Mouse (Mus musculus) adrenal gland, adult 8-10 months (tissue): Measurements from ENCODE around the gene Ptprq. TPM values are rescaled to one million over a fixed set of nuclear protein-coding genes. Genes with fewer than 3 reads are reported as not detected.

Experiments
- DNase-seq: peaks from one replicate; pipeline ENCODE4 v3.0.0; 2022
- total RNA-seq, 4 experiments: library from RNA; stranded (reverse); gene quantifications; 2 replicates each; pipeline ENCODE4 v1.2.4; 2022

Gene Ptprq
- total RNA-seq: 1 to 10 TPM in 2 of 4 experiments, not detected in 2; 3.9 to 4.2 TPM

GRCm38 (mm10) chr10:107719806-107720205 lies at the start of gene Ptprq:
Ptprq (minus strand) TSS chr10:107720051.
- no peak for DNase-seq

DNA sequence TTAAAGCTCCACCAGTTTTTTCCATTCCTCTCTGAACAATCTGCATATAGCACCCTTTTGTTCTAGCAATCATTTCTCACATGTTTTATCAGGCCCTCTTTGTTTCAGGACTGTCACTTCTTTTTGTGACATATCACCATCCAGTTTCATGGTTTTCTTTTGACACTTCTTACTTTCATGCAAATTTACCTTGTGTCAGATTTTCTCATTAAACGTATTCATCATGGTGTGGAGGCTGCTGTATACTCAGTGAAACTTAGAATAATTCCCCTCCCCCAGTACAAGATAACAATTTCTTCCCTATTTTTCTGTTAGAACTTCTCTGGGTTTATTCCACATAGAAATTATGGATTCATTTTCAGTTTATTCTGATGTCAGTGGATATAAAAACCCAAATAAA lies 39.8 kb upstream of the Ptprq start:
- DNase-seq: no peak

- DNase-seq: no peak
Observed at GRCm38 (mm10) chr10:107753471-107753870, 33.6 kb upstream of the Ptprq start.

- no peak for DNase-seq
Observed at GRCm38 (mm10) chr10:107752351-107753143, 32.7 kb upstream of the Ptprq start.

- no peak for DNase-seq
Observed at GRCm38 (mm10) chr10:107751944-107752343, 32.1 kb upstream of the Ptprq start.

GRCm38 (mm10) chr10:107747566-107747965 lies 27.7 kb upstream of the Ptprq start:
- DNase-seq: no peak

GRCm38 (mm10) chr10:107746717-107747116 lies 26.9 kb upstream of the Ptprq start:
- DNase-seq: no peak

GRCm38 (mm10) chr10:107739815-107740214 lies 20.0 kb upstream of the Ptprq start:
- no peak for DNase-seq

DNA sequence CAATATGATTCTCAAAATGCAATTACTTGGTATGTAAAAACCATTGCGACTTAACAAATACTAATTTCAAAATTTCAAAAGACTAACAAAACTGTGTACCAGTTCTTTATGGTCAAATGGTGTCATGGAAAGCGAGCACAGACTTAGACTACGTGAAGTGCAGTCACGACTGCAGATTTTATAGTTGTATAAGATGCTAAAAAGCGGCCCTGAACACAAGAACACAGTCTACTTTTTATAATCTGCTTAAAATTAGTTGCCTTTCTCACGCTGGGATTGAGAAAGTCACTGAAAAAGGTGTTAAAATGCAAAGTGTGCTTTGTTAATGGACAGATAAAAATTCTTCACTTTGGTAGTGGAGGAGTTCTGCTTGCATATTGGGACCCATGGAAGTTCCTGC lies 17.9 kb upstream of the Ptprq start:
- DNase-seq: no peak

DNA sequence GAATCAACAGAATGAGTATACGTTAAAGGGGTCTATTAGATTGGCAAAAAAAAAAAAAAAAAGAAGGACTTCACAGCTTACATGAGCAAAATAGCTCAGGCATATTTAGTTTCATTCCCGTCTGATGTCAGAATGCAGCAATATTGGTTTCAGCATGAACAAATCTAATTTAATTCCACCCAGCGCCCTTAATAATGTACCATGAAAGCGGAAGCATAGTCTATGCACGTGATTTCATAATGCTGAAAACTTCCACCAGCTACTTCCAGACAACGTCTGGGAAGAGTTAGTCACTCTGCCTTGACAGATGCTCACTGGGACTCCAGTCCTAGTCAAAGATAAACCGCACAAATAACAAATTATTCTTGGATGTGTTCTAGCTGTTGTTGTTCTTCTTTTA lies 15.6 kb upstream of the Ptprq start:
- DNase-seq: no peak

- no peak for DNase-seq
Observed at GRCm38 (mm10) chr10:107734327-107734726, 14.5 kb upstream of the Ptprq start.

DNA sequence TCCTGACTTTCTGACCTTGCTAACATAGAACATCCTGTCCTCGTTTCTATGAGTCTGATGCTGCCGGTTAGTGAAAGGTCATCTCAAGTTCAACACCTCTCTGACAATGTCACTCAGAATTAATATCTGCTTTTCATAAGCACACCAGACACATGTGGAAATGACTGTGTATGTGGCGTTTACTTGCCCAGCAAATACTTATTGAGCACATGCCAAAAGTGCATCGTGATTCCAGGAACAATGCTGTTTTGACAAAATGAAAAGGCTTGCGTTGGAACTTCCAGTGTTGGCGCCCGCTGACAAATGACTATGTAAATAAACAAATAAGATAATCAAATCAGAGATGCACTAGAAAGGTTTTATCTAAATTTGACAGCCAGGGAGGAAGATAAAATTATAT lies 5.8 kb upstream of the Ptprq start:
- DNase-seq: no peak

DNA sequence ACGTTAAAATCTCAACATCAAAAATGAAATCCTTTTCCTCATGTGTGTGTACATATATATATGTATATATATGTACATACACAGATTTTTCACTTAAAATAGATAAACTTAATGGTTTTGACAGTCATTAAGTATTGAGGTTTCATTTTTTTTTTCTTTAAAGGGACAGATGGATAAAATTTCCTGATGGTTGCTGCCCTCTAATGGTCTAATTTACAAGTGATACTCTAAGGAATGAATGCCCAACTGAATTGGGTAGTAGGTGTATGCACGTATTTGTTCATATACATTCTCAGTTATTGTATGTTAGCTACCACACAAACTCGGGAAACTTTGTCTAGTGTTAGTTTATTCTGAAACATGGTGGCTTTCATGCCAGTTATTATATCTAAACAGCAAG lies 15.4 kb downstream of the Ptprq start:
- no peak for DNase-seq

DNA sequence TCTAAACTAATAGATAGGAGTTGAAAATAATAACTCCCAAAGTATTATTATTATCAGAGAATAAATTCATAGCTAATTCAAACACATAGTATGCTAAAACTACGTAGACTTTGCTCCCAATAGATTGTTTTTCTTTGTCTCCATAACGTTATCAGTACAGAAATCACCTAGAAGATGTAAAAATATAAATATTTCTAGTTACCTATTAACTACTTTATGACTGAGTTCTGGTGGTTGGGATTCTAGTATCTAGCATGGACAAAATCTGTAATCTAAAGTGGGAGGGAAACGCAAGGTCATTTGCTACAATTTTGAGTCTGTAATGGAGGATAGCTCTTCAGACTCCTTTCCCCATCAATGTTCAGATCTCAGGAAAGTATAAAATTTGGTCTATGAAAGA lies 18.9 kb downstream of the Ptprq start:
- DNase-seq: no peak

DNA sequence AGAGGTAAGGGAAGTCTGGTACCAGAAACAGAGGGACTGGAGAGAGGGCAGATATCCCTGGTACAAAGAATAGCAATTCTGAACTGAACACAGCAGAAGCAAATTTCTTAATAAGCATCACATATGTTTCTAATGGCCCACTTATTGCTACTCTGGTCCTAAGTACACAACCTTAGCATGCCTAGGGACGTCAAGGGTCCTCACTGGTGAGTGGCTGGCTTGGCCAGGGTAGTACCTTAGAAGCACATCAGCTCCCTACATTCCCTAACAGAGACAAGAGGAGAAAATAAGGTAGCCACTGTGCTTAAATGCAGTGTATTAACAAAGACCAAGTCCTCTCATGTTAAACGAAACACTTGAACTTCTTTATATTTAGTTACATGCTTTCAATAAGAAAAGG lies 21.1 kb downstream of the Ptprq start:
- no peak for DNase-seq

DNA sequence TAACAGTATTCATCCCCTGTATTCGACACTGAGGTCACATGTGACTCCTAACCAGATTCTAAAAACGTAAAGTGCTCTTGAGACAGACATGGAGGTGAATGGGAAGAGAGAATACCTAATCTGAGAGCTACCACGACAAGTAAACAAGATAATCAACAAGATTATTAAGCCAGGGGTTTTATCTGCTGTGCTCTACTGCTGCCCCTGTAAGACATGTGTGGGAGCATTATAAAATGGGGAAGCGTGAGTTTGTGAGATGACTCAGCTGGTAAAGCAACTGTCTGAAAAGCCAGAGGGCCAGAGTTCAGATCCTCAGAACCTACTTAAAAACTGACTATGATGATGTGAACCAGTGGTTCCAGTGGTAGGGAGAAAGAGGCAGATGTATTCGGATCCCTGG lies 22.7 kb downstream of the Ptprq start:
- no peak for DNase-seq

- DNase-seq: no peak
Observed at GRCm38 (mm10) chr10:107687382-107687781, 32.5 kb downstream of the Ptprq start.

- no peak for DNase-seq
Observed at GRCm38 (mm10) chr10:107675994-107676393, 43.9 kb downstream of the Ptprq start.

DNA sequence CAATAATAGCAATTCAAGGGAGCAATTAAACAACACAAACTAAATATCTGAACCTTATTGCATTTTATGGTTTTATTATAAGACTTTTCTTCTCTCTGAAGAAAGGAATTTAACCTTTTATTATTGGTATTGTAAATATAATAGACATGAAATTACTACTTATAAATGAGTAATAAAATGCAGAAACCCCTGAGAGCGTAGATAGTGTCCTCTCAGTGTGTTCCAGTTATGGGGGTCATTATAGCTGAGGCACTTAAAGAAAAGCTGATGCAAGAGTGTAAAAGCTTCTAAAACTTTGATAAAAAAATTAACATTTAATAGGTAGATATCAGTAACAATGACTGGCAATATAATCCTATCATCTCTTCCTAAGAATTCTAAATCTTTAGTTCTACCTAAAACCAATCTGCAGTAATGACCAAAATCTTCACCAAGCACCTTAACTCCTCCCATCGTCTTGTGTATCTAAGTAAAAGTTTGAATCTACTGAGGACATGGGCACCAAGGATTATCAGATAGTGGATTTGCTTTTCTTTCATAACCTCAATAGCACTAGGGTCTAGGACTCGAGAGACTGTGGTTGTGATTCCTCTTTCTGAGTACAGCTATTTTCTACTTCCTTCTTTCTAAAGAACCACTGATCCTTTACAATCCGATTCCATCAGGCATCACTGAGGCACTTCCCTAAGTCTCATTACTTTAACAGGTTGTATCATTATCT lies 51.3 kb downstream of the Ptprq start:
- DNase-seq: no peak

DNA sequence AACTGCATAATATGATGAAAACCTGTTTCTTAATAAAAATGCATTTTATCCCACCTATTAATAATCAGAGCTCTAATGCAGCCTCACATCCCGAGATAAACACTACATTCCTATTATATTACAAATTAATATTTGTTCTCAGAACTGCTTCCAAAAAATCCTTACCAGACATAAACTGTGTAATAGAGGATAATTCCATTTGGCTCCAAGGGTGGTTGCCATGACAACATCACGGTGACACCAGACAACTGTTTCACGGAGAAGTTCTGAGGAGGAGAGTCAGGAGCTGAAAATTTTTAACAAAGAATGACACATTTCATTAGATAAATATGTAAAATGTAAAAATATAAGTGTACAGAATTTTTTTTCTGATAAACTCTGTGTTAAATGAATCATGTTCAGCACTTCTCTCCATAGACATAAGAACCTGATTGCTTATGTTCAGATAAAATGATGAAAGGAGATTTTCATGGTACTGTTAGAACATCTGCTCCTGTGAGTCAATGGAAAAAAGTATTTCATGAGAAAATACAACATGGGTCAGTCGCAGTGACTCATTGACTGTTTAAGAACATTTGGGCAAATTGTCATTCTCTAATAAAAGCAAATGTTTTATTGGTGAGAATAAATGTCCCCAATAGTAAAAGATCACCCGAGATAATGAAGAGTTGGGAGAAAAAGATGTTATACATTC lies 57.3 kb downstream of the Ptprq start:
- DNase-seq: peak; percentile 2

DNA sequence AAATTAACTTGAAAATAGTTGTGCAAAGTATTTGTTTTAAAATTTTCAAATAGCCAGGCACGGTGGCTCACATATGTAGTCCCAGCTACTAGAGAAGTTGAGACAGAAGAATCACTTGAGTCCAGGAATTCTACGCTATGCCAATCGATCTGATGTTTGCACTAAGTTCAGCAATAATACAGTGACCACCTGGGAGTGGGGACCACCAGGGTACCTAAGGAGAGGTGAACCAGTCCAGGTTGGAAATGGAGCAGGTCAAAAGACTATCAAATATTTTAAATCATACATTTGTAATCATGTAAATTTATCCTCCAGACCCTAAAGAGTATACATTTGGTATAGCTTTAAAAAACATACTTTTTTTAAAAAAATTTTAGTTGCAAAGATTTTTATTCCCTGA lies 57.9 kb downstream of the Ptprq start:
- no peak for DNase-seq

- no peak for DNase-seq
Observed at GRCm38 (mm10) chr10:107659141-107659540, 60.7 kb downstream of the Ptprq start.

- no peak for DNase-seq
Observed at GRCm38 (mm10) chr10:107649687-107650086, 70.2 kb downstream of the Ptprq start.
